Mouse (Mus musculus): ENCODE measurements around the gene Col17a1. TPM values are rescaled to one million over a fixed set of nuclear protein-coding genes. Genes with fewer than 3 reads are reported as not detected.

Gene Col17a1
- total and polyA plus RNA-seq, 2 experiments, result 0.09 to 0.12 TPM

DNA sequence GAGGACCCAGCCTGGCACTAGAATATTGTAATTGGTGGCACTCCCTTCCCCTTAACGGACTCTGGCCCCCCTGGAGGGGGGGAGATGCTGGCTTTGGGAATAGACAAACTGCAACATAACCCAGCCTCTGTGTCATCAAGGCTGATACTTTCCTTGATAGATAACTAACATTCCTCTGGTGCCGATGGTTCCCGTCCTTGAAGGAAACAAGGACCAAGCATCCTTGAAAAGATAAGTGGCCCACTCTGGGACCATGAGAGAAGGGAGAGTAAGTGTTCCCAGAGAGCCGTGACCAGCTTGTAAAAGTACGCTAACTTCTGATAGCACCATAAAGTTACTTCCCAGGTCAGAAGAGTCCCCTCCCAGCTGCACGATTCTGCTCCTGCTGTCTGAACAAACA, 30.6 kb upstream of the Col17a1 start:
- TF ChIP-seq POLR2A (IDR thresholded peaks at IDR 0.05; ENCODE audit: extremely low read depth, insufficient read depth, low read length) (no peak), CTCF (IDR thresholded peaks at IDR 0.05; ENCODE audit: low read depth, low read length) (no peak)
- H3K4me1 ChIP-seq (ENCODE audit: control insufficient read depth, insufficient read depth, low read length), result no peaks in the 10 kb centered on the region
- H3K27me3 ChIP-seq (ENCODE audit: control insufficient read depth, insufficient read depth, low read length), result no peaks in the 10 kb centered on the region
- no peak overlapping the region for H3K4me3 ChIP-seq (ENCODE audit: insufficient read depth, low read depth, low read length)
- no peaks in the 10 kb centered on the region for H3K79me2 ChIP-seq (ENCODE audit: control insufficient read depth, insufficient read depth, low read length)
- no peak overlapping the region for H3K27ac ChIP-seq (replicated peaks; ENCODE audit: insufficient read depth, low read depth, low read length)
- H3K36me3 ChIP-seq (ENCODE audit: control insufficient read depth, insufficient read depth, low read length), result no peaks in the 10 kb centered on the region
- no peak overlapping the region for H3K9ac ChIP-seq (ENCODE audit: low read depth, low read length)
- DNase-seq (ENCODE audit: extremely low read depth, low read depth, low spot score), result no peak
- WGBS, result 63% methylated on average over 6 of the region's 6 CpGs

GRCm38 (mm10) chr19:47719147-47719546, 27.3 kb upstream of the Col17a1 start:
- H3K4me3 ChIP-seq (ENCODE audit: insufficient read depth, low read depth, low read length), result no peak overlapping the region
- H3K36me3 ChIP-seq (ENCODE audit: control insufficient read depth, insufficient read depth, low read length), result no peaks in the 10 kb centered on the region
- H3K4me1 ChIP-seq (ENCODE audit: control insufficient read depth, insufficient read depth, low read length), result no peaks in the 10 kb centered on the region
- 78% methylated on average over 3 of the region's 3 CpGs for WGBS
- no peaks in the 10 kb centered on the region for H3K79me2 ChIP-seq (ENCODE audit: control insufficient read depth, insufficient read depth, low read length)
- DNase-seq (ENCODE audit: extremely low read depth, low read depth, low spot score), result no peak
- H3K27me3 ChIP-seq (ENCODE audit: control insufficient read depth, insufficient read depth, low read length), result no peaks in the 10 kb centered on the region
- H3K9ac ChIP-seq (ENCODE audit: low read depth, low read length), result no peak overlapping the region
- TF ChIP-seq CTCF (IDR thresholded peaks at IDR 0.05; ENCODE audit: low read depth, low read length) (no peak), POLR2A (IDR thresholded peaks at IDR 0.05; ENCODE audit: extremely low read depth, insufficient read depth, low read length) (no peak)
- H3K27ac ChIP-seq (replicated peaks; ENCODE audit: insufficient read depth, low read depth, low read length), result no peak overlapping the region

GRCm38 (mm10) chr19:47716144-47716543, 24.2 kb upstream of the Col17a1 start:
- TF ChIP-seq CTCF (IDR thresholded peaks at IDR 0.05; ENCODE audit: low read depth, low read length), result no peak
- TF ChIP-seq POLR2A (IDR thresholded peaks at IDR 0.05; ENCODE audit: extremely low read depth, insufficient read depth, low read length), result no peak
- 59% methylated on average over 2 of the region's 2 CpGs for WGBS
- DNase-seq (ENCODE audit: extremely low read depth, low read depth, low spot score), result no peak
- H3K4me1 ChIP-seq (ENCODE audit: control insufficient read depth, insufficient read depth, low read length), result no peaks in the 10 kb centered on the region
- H3K4me3 ChIP-seq (ENCODE audit: insufficient read depth, low read depth, low read length), result no peak overlapping the region
- no peaks in the 10 kb centered on the region for H3K36me3 ChIP-seq (ENCODE audit: control insufficient read depth, insufficient read depth, low read length)
- H3K27ac ChIP-seq (replicated peaks; ENCODE audit: insufficient read depth, low read depth, low read length), result no peak overlapping the region
- H3K9ac ChIP-seq (ENCODE audit: low read depth, low read length), result no peak overlapping the region
- no peaks in the 10 kb centered on the region for H3K79me2 ChIP-seq (ENCODE audit: control insufficient read depth, insufficient read depth, low read length)
- H3K27me3 ChIP-seq (ENCODE audit: control insufficient read depth, insufficient read depth, low read length), result no peaks in the 10 kb centered on the region

GRCm38 (mm10) chr19:47713457-47713856, 21.6 kb upstream of the Col17a1 start:
- Histone ChIP-seq H3K9ac (ENCODE audit: low read depth, low read length) (no peak overlapping the region), H3K4me3 (ENCODE audit: insufficient read depth, low read depth, low read length) (no peak overlapping the region), H3K27me3 (ENCODE audit: control insufficient read depth, insufficient read depth, low read length) (no peaks in the 10 kb centered on the region), H3K27ac (replicated peaks; ENCODE audit: insufficient read depth, low read depth, low read length) (no peak overlapping the region), H3K4me1 (ENCODE audit: control insufficient read depth, insufficient read depth, low read length) (no peaks in the 10 kb centered on the region), H3K36me3 (ENCODE audit: control insufficient read depth, insufficient read depth, low read length) (no peaks in the 10 kb centered on the region), H3K79me2 (ENCODE audit: control insufficient read depth, insufficient read depth, low read length) (no peaks in the 10 kb centered on the region)
- TF ChIP-seq CTCF (IDR thresholded peaks at IDR 0.05; ENCODE audit: low read depth, low read length) (no peak), POLR2A (IDR thresholded peaks at IDR 0.05; ENCODE audit: extremely low read depth, insufficient read depth, low read length) (no peak)
- no peak for DNase-seq (ENCODE audit: extremely low read depth, low read depth, low spot score)
- 90% methylated on average over 9 of the region's 9 CpGs for WGBS

- Histone ChIP-seq H3K27me3 (ENCODE audit: control insufficient read depth, insufficient read depth, low read length) (no peaks in the 10 kb centered on the region), H3K36me3 (ENCODE audit: control insufficient read depth, insufficient read depth, low read length) (no peaks in the 10 kb centered on the region), H3K79me2 (ENCODE audit: control insufficient read depth, insufficient read depth, low read length) (no peaks in the 10 kb centered on the region), H3K9ac (ENCODE audit: low read depth, low read length) (no peak overlapping the region), H3K4me1 (ENCODE audit: control insufficient read depth, insufficient read depth, low read length) (no peaks in the 10 kb centered on the region), H3K4me3 (ENCODE audit: insufficient read depth, low read depth, low read length) (no peak overlapping the region), H3K27ac (replicated peaks; ENCODE audit: insufficient read depth, low read depth, low read length) (no peak overlapping the region)
- no peak for TF ChIP-seq CTCF (IDR thresholded peaks at IDR 0.05; ENCODE audit: low read depth, low read length)
- TF ChIP-seq POLR2A (IDR thresholded peaks at IDR 0.05; ENCODE audit: extremely low read depth, insufficient read depth, low read length), result no peak
- WGBS, result 85% methylated on average over 4 of the region's 4 CpGs
- no peak for DNase-seq (ENCODE audit: extremely low read depth, low read depth, low spot score)
Observed at GRCm38 (mm10) chr19:47710376-47710775, 18.5 kb upstream of the Col17a1 start.

GRCm38 (mm10) chr19:47705772-47706309, 13.9 kb upstream of the Col17a1 start:
- Histone ChIP-seq H3K9ac (ENCODE audit: low read depth, low read length) (no peak overlapping the region), H3K27ac (replicated peaks; ENCODE audit: insufficient read depth, low read depth, low read length) (no peak overlapping the region), H3K4me3 (ENCODE audit: insufficient read depth, low read depth, low read length) (no peak overlapping the region), H3K36me3 (ENCODE audit: control insufficient read depth, insufficient read depth, low read length) (no peaks in the 10 kb centered on the region), H3K27me3 (ENCODE audit: control insufficient read depth, insufficient read depth, low read length) (no peaks in the 10 kb centered on the region), H3K4me1 (ENCODE audit: control insufficient read depth, insufficient read depth, low read length) (no peaks in the 10 kb centered on the region), H3K79me2 (ENCODE audit: control insufficient read depth, insufficient read depth, low read length) (no peaks in the 10 kb centered on the region)
- TF ChIP-seq CTCF (IDR thresholded peaks at IDR 0.05; ENCODE audit: low read depth, low read length) (no peak), POLR2A (IDR thresholded peaks at IDR 0.05; ENCODE audit: extremely low read depth, insufficient read depth, low read length) (no peak)
- DNase-seq (ENCODE audit: extremely low read depth, low read depth, low spot score), result no peak
- 97% methylated on average over 8 of the region's 8 CpGs for WGBS

Measured in liver, adult 2 months (tissue).